Mouse (Mus musculus) lung, embryonic 14.5 days (tissue): ENCODE data around the gene Fam193b. TPM values are rescaled to one million over a fixed set of nuclear protein-coding genes. Genes with fewer than 3 reads are reported as not detected.

Experiments
- ATAC-seq: fragments of 200-750 bp; cut with Nextera tagmentation; 2 replicates; pipeline ENCODE4 v1.8.0; 2017; ENCODE audit warnings: mild to moderate bottlenecking, moderate TSS enrichment, moderate library complexity; ENCODE audit not compliant: insufficient read depth
- DNase-seq: peaks from one replicate; pipeline ENCODE4 v3.0.0-alpha.2; 2015
- H3K27ac ChIP-seq: fragments of 300-500 bp; sonication (generic); 2 replicates; pipeline ENCODE4 v1.5.1; 2014; ENCODE audit warnings: low read depth, mild to moderate bottlenecking, moderate library complexity
- H3K27me3 ChIP-seq: fragments of 300-500 bp; sonication (generic); 2 replicates; pipeline ENCODE4 v1.6.1; 2014; ENCODE audit warnings: low read length, control low read depth; ENCODE audit not compliant: insufficient read depth
- H3K36me3 ChIP-seq: fragments of 300-500 bp; sonication (generic); 2 replicates; pipeline ENCODE4 v1.6.1; 2014; ENCODE audit warnings: control low read depth; ENCODE audit not compliant: insufficient read depth
- H3K4me1 ChIP-seq: fragments of 300-500 bp; sonication (generic); 2 replicates; pipeline ENCODE4 v1.6.1; 2014; ENCODE audit warnings: antibody characterized with exemption, control low read depth; ENCODE audit not compliant: insufficient read depth
- H3K4me2 ChIP-seq: fragments of 300-500 bp; sonication (generic); 2 replicates; pipeline ENCODE4 v1.6.1; 2014; ENCODE audit warnings: mild to moderate bottlenecking
- H3K4me3 ChIP-seq: fragments of 300-500 bp; sonication (generic); 2 replicates; pipeline ENCODE4 v1.5.1; 2014; ENCODE audit warnings: low read depth, low read length
- H3K9ac ChIP-seq: fragments of 300-500 bp; sonication (generic); 2 replicates; pipeline ENCODE4 v1.6.1; 2014
- H3K9me3 ChIP-seq: fragments of 300-500 bp; sonication (generic); 2 replicates; pipeline ENCODE4 v1.6.1; 2016; ENCODE audit warnings: low read depth, low read length, control low read depth
- CTCF ChIP-seq: IDR thresholded peaks from 2 replicates; pipeline ENCODE4 v1.5.1; 2016; ENCODE audit warnings: antibody characterized with exemption, low read depth
- WGBS: fragments of 180-500 bp; shearing (Covaris S2); extraction: QIAGEN DNeasy Blood & Tissue Kit; methylation state at CpG from one replicate; pipeline ENCODE4 v1.1.7; 2014; 5-methylcytosine and 5-hydroxymethylcytosine counted together
- microRNA-seq: library from miRNA; unstranded; fragments of <30 nt; microRNA quantifications from one replicate; pipeline ENCODE4, GENCODE M21; 2016; ENCODE audit warnings: borderline number of aligned reads
- polyA plus RNA-seq: library from polyadenylated mRNA; unstranded; fragments of >200 nt; fragmentation: Nextera tagmentation; extraction: Ambion mirVana; gene quantifications from 2 replicates; pipeline ENCODE4 v1.2.1, GENCODE M21; 2014

Fam193b gene
- polyA plus RNA-seq, 1 experiment from 2014 or later: 38.4 TPM

- no peak for TF ChIP-seq CTCF
- DNase-seq (no peak), ATAC-seq (no peak)
- no peak overlapping the region for H3K9ac ChIP-seq
- H3K4me2 ChIP-seq: no peak overlapping the region
- H3K9me3 ChIP-seq: no peaks in the 10 kb centered on the region
- WGBS: 80% methylated on average over 6 of the region's 6 CpGs
- no peak overlapping the region for H3K4me3 ChIP-seq
- peaks cover 3% of the 10 kb centered on the region; the same call in 1 of the 2 replicates for H3K4me1 ChIP-seq
- H3K27ac ChIP-seq: no peak overlapping the region
- no peaks in the 10 kb centered on the region for H3K27me3 ChIP-seq
- H3K36me3 ChIP-seq: peaks cover 45% of the 10 kb centered on the region
Observed at GRCm38 (mm10) chr13:55496661-55497060, 74.3 kb downstream of the Fam193b start.

GRCm38 (mm10) chr13:55495702-55496101, 75.2 kb downstream of the Fam193b start:
- 35% methylated on average over 4 of the region's 4 CpGs for WGBS
- no peaks in the 10 kb centered on the region for H3K27me3 ChIP-seq
- no peak for DNase-seq
- H3K4me1 ChIP-seq: peaks cover 3% of the 10 kb centered on the region; the same call in 1 of the 2 replicates
- H3K36me3 ChIP-seq: peaks cover 37% of the 10 kb centered on the region
- H3K27ac ChIP-seq: no peak overlapping the region
- no peak overlapping the region for H3K4me3 ChIP-seq
- TF ChIP-seq CTCF: no peak
- ATAC-seq: no peak
- H3K9me3 ChIP-seq: no peaks in the 10 kb centered on the region
- H3K4me2 ChIP-seq: no peak overlapping the region
- H3K9ac ChIP-seq: no peak overlapping the region

- Histone ChIP-seq H3K4me1 (peaks cover 3% of the 10 kb centered on the region; the same call in 1 of the 2 replicates), H3K4me3 (no peak overlapping the region), H3K27me3 (no peaks in the 10 kb centered on the region), H3K27ac (no peak overlapping the region), H3K4me2 (no peak overlapping the region), H3K9ac (no peak overlapping the region), H3K9me3 (no peaks in the 10 kb centered on the region), H3K36me3 (peaks cover 31% of the 10 kb centered on the region)
- peak; percentile 29; the same call in 1 of the 2 replicates for ATAC-seq
- DNase-seq: peak; percentile 54
- TF ChIP-seq CTCF: no peak
- 13% methylated on average over 18 of the region's 18 CpGs for WGBS
Observed at GRCm38 (mm10) chr13:55494883-55495621, 75.9 kb downstream of the Fam193b start.

GRCm38 (mm10) chr13:55494257-55494656, 76.7 kb downstream of the Fam193b start:
- Histone ChIP-seq H3K36me3 (peaks cover 24% of the 10 kb centered on the region), H3K4me2 (no peak overlapping the region), H3K4me3 (no peak overlapping the region), H3K4me1 (peaks cover 3% of the 10 kb centered on the region; the same call in 1 of the 2 replicates), H3K9ac (no peak overlapping the region), H3K27ac (no peak overlapping the region), H3K9me3 (no peaks in the 10 kb centered on the region), H3K27me3 (no peaks in the 10 kb centered on the region)
- DNase-seq (no peak), ATAC-seq (0 out of 2 replicates have a peak, but pooled peaks have one; percentile 19)
- WGBS: 8% methylated on average over 2 of the region's 2 CpGs
- no peak for TF ChIP-seq CTCF

Small RNA genes within 50 kb of the gene (microRNA-seq; reads per million reads assigned to microRNA genes)
- gene Mir6945: 1.2 reads per million

Other genes with a start within 250 kb of the Fam193b start
- gene Rab24, start 249.2 kb downstream of the Fam193b start, polyA plus RNA-seq: 74.1 and 80.9 TPM in 2 replicates
- gene Mxd3, start 241.3 kb downstream of the Fam193b start, polyA plus RNA-seq: 45.6 and 46.2 TPM in 2 replicates
- gene Lman2, start 208.3 kb downstream of the Fam193b start, polyA plus RNA-seq: 105 and 106 TPM in 2 replicates
- gene Rgs14, start 201.4 kb downstream of the Fam193b start, polyA plus RNA-seq: 0.69 and 1.0 TPM in 2 replicates
- not detected in 2 replicates for gene Slc34a1, start 172.9 kb downstream of the Fam193b start, polyA plus RNA-seq
- not detected in 2 replicates for gene Pfn3, start 155.9 kb downstream of the Fam193b start, polyA plus RNA-seq
- not detected in 2 replicates for gene F12, start 144.3 kb downstream of the Fam193b start, polyA plus RNA-seq
- 64.3 and 71.0 TPM in 2 replicates for gene Grk6, start 126.0 kb downstream of the Fam193b start, polyA plus RNA-seq
- 0.46 and 0.53 TPM in 2 replicates for gene Prr7, start 106.9 kb downstream of the Fam193b start, polyA plus RNA-seq
- gene Dbn1, start 83.0 kb downstream of the Fam193b start, polyA plus RNA-seq: 135 and 153 TPM in 2 replicates
- 185 and 199 TPM in 2 replicates for gene Pdlim7, start 57.4 kb downstream of the Fam193b start, polyA plus RNA-seq
- gene Dok3, start 41.8 kb downstream of the Fam193b start, polyA plus RNA-seq: 2.0 and 2.6 TPM in 2 replicates
- 74.8 and 75.5 TPM in 2 replicates for gene Ddx41, start 34.5 kb downstream of the Fam193b start, polyA plus RNA-seq
- gene Tmed9, start 2.6 kb upstream of the Fam193b start, polyA plus RNA-seq: 69.7 and 76.5 TPM in 2 replicates
- 16.3 and 22.1 TPM in 2 replicates for gene B4galt7, start 28.8 kb upstream of the Fam193b start, polyA plus RNA-seq
- 54.9 and 55.8 TPM in 2 replicates for gene Caml, start 51.9 kb upstream of the Fam193b start, polyA plus RNA-seq
- 38.5 and 43.7 TPM in 2 replicates for gene Ddx46, start 63.9 kb upstream of the Fam193b start, polyA plus RNA-seq
- 79.7 and 84.8 TPM in 2 replicates for gene B230219D22Rik, start 122.0 kb upstream of the Fam193b start, polyA plus RNA-seq
- gene Txndc15, start 143.5 kb upstream of the Fam193b start, polyA plus RNA-seq: 76.4 and 76.6 TPM in 2 replicates
- gene Pcbd2, start 156.2 kb upstream of the Fam193b start, polyA plus RNA-seq: 55.5 and 59.7 TPM in 2 replicates
- 0.18 TPM in 1 of 2 replicates, not detected in the other for gene Catsper3, start 213.4 kb upstream of the Fam193b start, polyA plus RNA-seq